In the genomic region with DNA sequence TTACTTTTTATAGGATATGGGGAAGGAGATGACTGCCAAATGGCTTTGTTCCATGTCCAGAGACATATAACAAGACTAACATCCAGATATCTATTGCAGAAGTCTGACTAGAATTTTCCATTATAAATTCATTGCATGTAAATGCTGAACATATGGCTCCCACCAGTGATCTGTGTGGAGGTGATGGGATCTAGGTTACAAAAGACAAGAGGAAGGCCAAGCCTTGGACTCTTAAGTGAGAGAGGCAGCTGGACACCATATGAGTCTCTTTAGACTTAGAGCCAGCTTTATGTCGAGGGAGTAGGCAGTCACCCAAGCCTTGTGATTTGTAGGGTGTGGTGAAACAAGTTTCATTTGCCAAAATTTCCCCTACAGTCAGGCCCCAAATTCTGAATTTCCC, we compare ENCODE assay signal across 10 mouse cellular contexts.
DNase-seq lines count a peak whose midpoint lies in the region; ATAC-seq lines count a peak whose summit lies in the region.
"Had no signal": no experiment of that assay in that cellular context is flagged by ENCODE, and none has a peak within 500 bp of the region (broad histone marks: within the 10 kb centered on the region; RNA-seq: fewer than 3 reads in every experiment).

No protein-coding gene starts in this region.

- no peak overlapping the region for H3K4me2 ChIP-seq in heart, embryonic 16.5 days (ENCODE audit: low read depth, low read length)

- 61% methylated on average over 1 of the region's 1 CpGs for WGBS in heart, embryonic 16.5 days

- H3K27me3 ChIP-seq in heart, embryonic 16.5 days (ENCODE audit: control insufficient read depth, insufficient read depth, low read length): no peaks in the 10 kb centered on the region

- H3K27ac ChIP-seq in heart, embryonic 16.5 days (ENCODE audit: low read length): no peak overlapping the region
- H3K27ac ChIP-seq: forebrain, embryonic 10.5 days had no signal

- no peaks in the 10 kb centered on the region for H3K36me3 ChIP-seq in heart, embryonic 16.5 days (ENCODE audit: control insufficient read depth, insufficient read depth)
- H3K36me3 ChIP-seq: forebrain, embryonic 10.5 days had no signal

- DNase-seq in cerebellum, adult 9-10 months: peak; percentile 15
- DNase-seq in cerebellum, adult 11 months: no peak
- DNase-seq in kidney, postnatal 10 days: peak; percentile 38
- no peak for DNase-seq in kidney, adult 9 months
- DNase-seq in lung, postnatal 14 days: peak; percentile 21
- DNase-seq: adrenal gland, postnatal 25 days had no signal

- H3K4me3 ChIP-seq in heart, embryonic 16.5 days (ENCODE audit: low read length): no peak overlapping the region
- H3K4me3 ChIP-seq: forebrain, embryonic 10.5 days had no signal

- ATAC-seq in heart, embryonic 16.5 days (replicated peaks; ENCODE audit: extremely low read depth, insufficient read depth, low FRiP score): peak; percentile 45
- ATAC-seq in erythroid progenitor cell, adult 5-6 weeks (replicated peaks; ENCODE audit: low FRiP score, poor library complexity, severe bottlenecking): no peak
- no peak for ATAC-seq in granulocyte monocyte progenitor cell, adult 5-6 weeks (replicated peaks; ENCODE audit: poor library complexity, severe bottlenecking)

- no peak overlapping the region for H3K9ac ChIP-seq in heart, embryonic 16.5 days (ENCODE audit: low read length)

- H3K4me1 ChIP-seq in heart, embryonic 16.5 days (ENCODE audit: control insufficient read depth, insufficient read depth, low read length): no peaks in the 10 kb centered on the region

- H3K9me3 ChIP-seq in heart, embryonic 16.5 days (replicated peaks; ENCODE audit: control insufficient read depth, low read length): no peaks in the 10 kb centered on the region
- H3K9me3 ChIP-seq: forebrain, embryonic 10.5 days had no signal

Comparison
In these comparisons a context has a peak if more than half of its experiments do, and no peak if none do; other contexts are left out.
1. DNase-seq: peak in cerebellum, adult 9-10 months (single experiment), kidney, postnatal 10 days (single experiment) and lung, postnatal 14 days (single experiment); none in cerebellum, adult 11 months (single experiment) and kidney, adult 9 months (single experiment).